Mouse (Mus musculus) kidney, adult 2 months (tissue): ENCODE data around the gene Lgi4.

Experiments used
- CTCF ChIP-seq: fragments of 200-500 bp; conservative IDR thresholded peaks from 2 replicates; pipeline ENCODE4 v1.5.1; 2011; ENCODE audit warnings: low read depth, mild to moderate bottlenecking, control low read depth, low read length, moderate library complexity, mixed read lengths; ENCODE audit not compliant: insufficient read depth, insufficient read length
- POLR2A ChIP-seq: fragments of 200-500 bp; IDR thresholded peaks from one replicate; pipeline ENCODE4 v1.6.1; 2011; ENCODE audit warnings: low read depth, low read length, control low read depth

- TF ChIP-seq CTCF (no peak), POLR2A (no peak)
These were observed 8.7 kb downstream of the Lgi4 start for GRCm38 (mm10) chr7:31067836-31068235.
